Mouse (Mus musculus) c-Kit-negative CD71-positive TER-119-positive erythroid progenitor cells, embryonic 14.5 days (primary cell): ENCODE data around the gene Vmn2r15.

Source experiments
- DNase-seq: peaks from one replicate; pipeline ENCODE4 v3.0.0-alpha.2; 2013; ENCODE audit warnings: low read depth, low spot score

Gene Vmn2r15

DNA sequence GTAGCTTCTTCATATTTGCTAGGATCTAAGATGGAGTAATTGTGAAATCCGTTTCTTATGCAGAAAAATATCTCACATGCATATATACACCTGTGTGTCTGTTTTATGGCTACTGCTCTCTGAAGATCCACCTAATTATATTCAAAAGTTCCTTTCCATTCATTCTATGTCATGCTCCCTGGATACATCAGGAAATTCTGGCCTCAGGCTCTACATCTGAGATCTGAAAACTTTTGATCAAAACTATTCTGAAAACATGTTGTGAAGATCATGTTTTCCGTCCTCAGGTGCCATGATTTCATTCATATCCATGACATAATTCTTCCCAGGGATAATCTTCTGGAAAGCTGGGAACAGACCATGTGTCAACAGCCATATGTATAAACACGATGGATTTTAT is at the start of gene Vmn2r15:
Gene Vmn2r15, minus strand, starts transcription at position 101 of the 400 bp plus-strand sequence.
- DNase-seq: no peak

DNA sequence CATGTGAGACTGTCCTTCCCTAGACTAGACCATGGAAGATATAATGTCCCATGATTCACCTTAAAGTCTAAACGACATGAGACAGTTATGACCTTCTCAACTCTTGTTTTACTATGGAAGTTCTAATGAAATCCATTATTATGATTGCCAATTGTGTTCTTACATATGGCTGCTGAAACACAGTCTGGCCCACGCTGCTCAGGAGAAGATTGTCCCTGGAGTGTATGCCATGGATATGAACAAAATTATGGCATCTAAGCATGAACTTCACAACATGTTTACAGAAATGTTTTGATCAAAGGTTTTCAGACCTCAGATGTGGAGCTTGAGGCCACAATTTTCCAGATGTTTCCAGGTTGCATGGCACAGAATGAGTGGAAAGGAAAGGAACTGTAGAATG is 32.4 kb upstream of the Vmn2r15 start, which contains the start of gene Vmn2r16:
Gene Vmn2r16, plus strand, starts transcription at position 301 of the 400 bp plus-strand sequence.
- DNase-seq: no peak

DNA sequence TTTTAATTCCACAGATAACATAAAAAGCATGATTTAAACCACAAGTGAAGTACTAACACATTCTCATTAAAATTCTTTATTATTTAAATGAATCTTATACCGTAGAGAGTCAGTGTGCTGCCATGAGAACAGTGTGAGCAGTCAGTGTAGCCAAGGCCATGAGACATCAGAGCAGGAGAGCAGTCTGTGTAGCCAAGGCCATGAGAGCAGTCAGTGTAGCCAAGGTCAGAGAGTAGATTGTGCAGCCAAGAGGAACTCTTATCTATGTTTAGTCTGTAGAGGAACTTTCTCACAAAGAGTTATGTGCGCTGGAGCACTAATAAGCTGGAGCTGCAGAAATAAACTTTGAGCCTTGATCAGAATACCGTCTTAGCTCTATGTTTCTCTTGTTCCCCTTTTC is 2.8 kb downstream of the Vmn2r15 start:
- DNase-seq: no peak
